Mouse (Mus musculus) liver, embryonic 15.5 days (tissue): ENCODE measurements around the gene Pusl1. TPM values are rescaled to one million over a fixed set of nuclear protein-coding genes. Genes with fewer than 3 reads are reported as not detected.

ENCODE experiments used
- ATAC-seq: fragments of 200-750 bp; cut with Nextera tagmentation; 2 replicates; pipeline ENCODE4 v1.8.0; 2017; ENCODE audit warnings: moderate number of reproducible peaks, mild to moderate bottlenecking, moderate library complexity; ENCODE audit not compliant: insufficient read depth
- H3K27ac ChIP-seq: fragments of 300-500 bp; sonication (generic); replicated peaks from 2 replicates; pipeline ENCODE4 v1.5.1; 2015; ENCODE audit warnings: mild to moderate bottlenecking, inconsistent platforms
- H3K27me3 ChIP-seq: fragments of 300-500 bp; sonication (generic); 2 replicates; pipeline ENCODE4 v1.6.1; 2015; ENCODE audit warnings: mild to moderate bottlenecking, inconsistent platforms
- H3K36me3 ChIP-seq: fragments of 300-500 bp; sonication (generic); replicated peaks from 2 replicates; pipeline ENCODE4 v1.6.1; 2015; ENCODE audit warnings: moderate library complexity, mild to moderate bottlenecking, inconsistent platforms
- H3K4me1 ChIP-seq: fragments of 300-500 bp; sonication (generic); replicated peaks from 2 replicates; pipeline ENCODE4 v1.6.1; 2015; ENCODE audit warnings: inconsistent platforms
- H3K4me2 ChIP-seq: fragments of 300-500 bp; sonication (generic); 2 replicates; pipeline ENCODE4 v1.6.1; 2015; ENCODE audit warnings: moderate library complexity, mild to moderate bottlenecking, inconsistent platforms
- H3K4me3 ChIP-seq: fragments of 300-500 bp; sonication (generic); replicated peaks from 2 replicates; pipeline ENCODE4 v1.5.1; 2015; ENCODE audit warnings: mild to moderate bottlenecking, inconsistent platforms
- H3K9ac ChIP-seq: fragments of 300-500 bp; sonication (generic); 2 replicates; pipeline ENCODE4 v1.6.1; 2015; ENCODE audit warnings: moderate library complexity, mild to moderate bottlenecking, inconsistent platforms
- H3K9me3 ChIP-seq: fragments of 300-500 bp; sonication (generic); replicated peaks from 2 replicates; pipeline ENCODE4 v1.6.1; 2016; ENCODE audit warnings: inconsistent platforms
- WGBS: fragments of 180-500 bp; shearing (Covaris S2); methylation state at CpG from one replicate; pipeline ENCODE4 v1.1.7; 2015; ENCODE audit warnings: mixed read lengths; ENCODE audit not compliant: insufficient replicate concordance; 5-methylcytosine and 5-hydroxymethylcytosine counted together
- polyA plus RNA-seq: library from polyadenylated mRNA; unstranded; fragments of >200 nt; fragmentation: Nextera tagmentation; extraction: Ambion mirVana; gene quantifications from 2 replicates; pipeline ENCODE4 v1.2.1, GENCODE M21; 2015

The Pusl1 gene
- polyA plus RNA-seq, 1 experiment from 2014 or later = 14.3 TPM

- Histone ChIP-seq H3K9ac (no peak overlapping the region), H3K4me3 (no peak overlapping the region), H3K27ac (no peak overlapping the region), H3K4me1 (peaks cover 14% of the 10 kb centered on the region), H3K36me3 (peaks cover 55% of the 10 kb centered on the region), H3K4me2 (no peak overlapping the region), H3K9me3 (no peaks in the 10 kb centered on the region), H3K27me3 (no peaks in the 10 kb centered on the region)
- WGBS = 81% methylated on average over 5 of the region's 5 CpGs
- no peak for ATAC-seq
Observed at GRCm38 (mm10) chr4:155886330-155886729, 5.3 kb downstream of the Pusl1 start.

GRCm38 (mm10) chr4:155883587-155883986, 8.0 kb downstream of the Pusl1 start:
- Histone ChIP-seq H3K4me2 (no peak overlapping the region), H3K27me3 (no peaks in the 10 kb centered on the region), H3K4me3 (no peak overlapping the region), H3K36me3 (peaks cover 44% of the 10 kb centered on the region), H3K27ac (no peak overlapping the region), H3K9me3 (no peaks in the 10 kb centered on the region), H3K9ac (no peak overlapping the region), H3K4me1 (no peaks in the 10 kb centered on the region)
- WGBS = 61% methylated on average over 3 of the region's 3 CpGs
- no peak for ATAC-seq

- Histone ChIP-seq H3K9me3 (no peaks in the 10 kb centered on the region), H3K4me2 (peak overlapping the region; percentile 4; the same call in 1 of the 2 replicates), H3K27me3 (no peaks in the 10 kb centered on the region), H3K27ac (no peak overlapping the region), H3K4me3 (no peak overlapping the region), H3K36me3 (peaks cover 51% of the 10 kb centered on the region), H3K9ac (no peak overlapping the region), H3K4me1 (peaks cover 42% of the 10 kb centered on the region)
- ATAC-seq = no peak
- WGBS = 72% methylated on average over 7 of the region's 7 CpGs
Observed at GRCm38 (mm10) chr4:155871404-155871803, 20.2 kb downstream of the Pusl1 start.

GRCm38 (mm10) chr4:155869317-155870033, 22.1 kb downstream of the Pusl1 start, which contains the start of the genes Cptp and Ints11:
Gene Cptp, minus strand, starts transcription at chr4:155869440.
Gene Ints11, plus strand, starts transcription at chr4:155869546.
- H3K27me3 ChIP-seq = no peaks in the 10 kb centered on the region
- peaks cover 42% of the 10 kb centered on the region for H3K4me1 ChIP-seq
- WGBS = under 1% methylated on average over 63 of the region's 63 CpGs
- peak; percentile 95 for ATAC-seq
- peaks cover 52% of the 10 kb centered on the region for H3K36me3 ChIP-seq
- H3K4me3 ChIP-seq = peak within 1 kb of the TSS; percentile 91
- peak within 1 kb of the TSS; percentile 86 for H3K9ac ChIP-seq
- H3K4me2 ChIP-seq = peak within 1 kb of the TSS; percentile 97
- peak within 1 kb of the TSS; percentile 72 for H3K27ac ChIP-seq
- no peaks in the 10 kb centered on the region for H3K9me3 ChIP-seq

- ATAC-seq = peak; percentile 41
- peak overlapping the region; percentile 65; the same call in 1 of the 2 replicates for H3K27ac ChIP-seq
- peak overlapping the region; percentile 97 for H3K4me2 ChIP-seq
- H3K36me3 ChIP-seq = peaks cover 48% of the 10 kb centered on the region
- H3K4me3 ChIP-seq = peak overlapping the region; percentile 91
- no peaks in the 10 kb centered on the region for H3K27me3 ChIP-seq
- H3K4me1 ChIP-seq = peaks cover 42% of the 10 kb centered on the region
- no peaks in the 10 kb centered on the region for H3K9me3 ChIP-seq
- peak overlapping the region; percentile 77 for H3K9ac ChIP-seq
- 5% methylated on average over 22 of the region's 22 CpGs for WGBS
Observed at GRCm38 (mm10) chr4:155868614-155869298, 22.8 kb downstream of the Pusl1 start.

- Histone ChIP-seq H3K9ac (no peak within 1 kb of the TSS), H3K36me3 (peaks cover 50% of the 10 kb centered on the region), H3K4me1 (peaks cover 7% of the 10 kb centered on the region), H3K9me3 (no peaks in the 10 kb centered on the region), H3K27ac (no peak within 1 kb of the TSS), H3K27me3 (no peaks in the 10 kb centered on the region), H3K4me3 (no peak within 1 kb of the TSS), H3K4me2 (no peak within 1 kb of the TSS)
- 62% methylated on average over 5 of the region's 5 CpGs for WGBS
- ATAC-seq = no peak
Observed at GRCm38 (mm10) chr4:155863001-155863400, 28.6 kb downstream of the Pusl1 start, which contains the start of gene Tas1r3. Gene Tas1r3, minus strand, starts transcription at chr4:155863362.

- Histone ChIP-seq H3K4me3 (no peak overlapping the region), H3K27ac (no peak overlapping the region), H3K4me1 (peaks cover 2% of the 10 kb centered on the region), H3K36me3 (peaks cover 58% of the 10 kb centered on the region), H3K4me2 (no peak overlapping the region), H3K9me3 (no peaks in the 10 kb centered on the region), H3K9ac (no peak overlapping the region), H3K27me3 (no peaks in the 10 kb centered on the region)
- WGBS = 70% methylated on average over 7 of the region's 7 CpGs
- no peak for ATAC-seq
Observed at GRCm38 (mm10) chr4:155861787-155862186, 29.8 kb downstream of the Pusl1 start.

GRCm38 (mm10) chr4:155859318-155859717, 32.3 kb downstream of the Pusl1 start:
- H3K4me2 ChIP-seq = no peak overlapping the region
- 34% methylated on average over 13 of the region's 13 CpGs for WGBS
- no peak for ATAC-seq

GRCm38 (mm10) chr4:155856881-155857280, 34.7 kb downstream of the Pusl1 start:
- ATAC-seq = peak; percentile 48
- WGBS = 36% methylated on average over 3 of the region's 3 CpGs
- Histone ChIP-seq H3K36me3 (peaks cover 71% of the 10 kb centered on the region), H3K27me3 (no peaks in the 10 kb centered on the region), H3K9me3 (no peaks in the 10 kb centered on the region), H3K4me3 (no peak overlapping the region), H3K27ac (peak overlapping the region; percentile 29; the same call in 1 of the 2 replicates), H3K4me2 (peak overlapping the region; percentile 7; the same call in 1 of the 2 replicates), H3K9ac (no peak overlapping the region), H3K4me1 (peaks cover 20% of the 10 kb centered on the region)

More at GRCm38 (mm10) chr4:155859318-155859717, 32.3 kb downstream of the Pusl1 start:
- no peaks in the 10 kb centered on the region for H3K27me3 ChIP-seq
- no peak overlapping the region for H3K27ac ChIP-seq
- H3K9ac ChIP-seq = no peak overlapping the region
- H3K9me3 ChIP-seq = no peaks in the 10 kb centered on the region
- peaks cover 15% of the 10 kb centered on the region for H3K4me1 ChIP-seq
- peaks cover 58% of the 10 kb centered on the region for H3K36me3 ChIP-seq
- no peak overlapping the region for H3K4me3 ChIP-seq

GRCm38 (mm10) chr4:155856071-155856470, 35.5 kb downstream of the Pusl1 start:
- ATAC-seq = no peak
- no peak overlapping the region for H3K4me3 ChIP-seq

GRCm38 (mm10) chr4:155854991-155855390, 36.6 kb downstream of the Pusl1 start:
- no peak for ATAC-seq
- Histone ChIP-seq H3K4me2 (no peak overlapping the region), H3K9me3 (no peaks in the 10 kb centered on the region), H3K36me3 (peaks cover 68% of the 10 kb centered on the region), H3K4me3 (no peak overlapping the region), H3K4me1 (peaks cover 31% of the 10 kb centered on the region), H3K27ac (no peak overlapping the region), H3K9ac (no peak overlapping the region), H3K27me3 (no peaks in the 10 kb centered on the region)
- 90% methylated on average over 12 of the region's 12 CpGs for WGBS

More at GRCm38 (mm10) chr4:155856071-155856470, 35.5 kb downstream of the Pusl1 start:
- Histone ChIP-seq H3K27ac (no peak overlapping the region), H3K27me3 (no peaks in the 10 kb centered on the region), H3K9ac (no peak overlapping the region), H3K4me1 (peaks cover 25% of the 10 kb centered on the region), H3K4me2 (no peak overlapping the region), H3K36me3 (peaks cover 71% of the 10 kb centered on the region), H3K9me3 (no peaks in the 10 kb centered on the region)
- WGBS = 76% methylated on average over 12 of the region's 12 CpGs
